Mouse (Mus musculus): Measurements from ENCODE around the gene Clock. TPM values are rescaled to one million over a fixed set of nuclear protein-coding genes. Genes with fewer than 3 reads are reported as not detected.

Clock gene
- polyA plus RNA-seq, 1 experiment from 2014 or later = 11.0 TPM

DNA sequence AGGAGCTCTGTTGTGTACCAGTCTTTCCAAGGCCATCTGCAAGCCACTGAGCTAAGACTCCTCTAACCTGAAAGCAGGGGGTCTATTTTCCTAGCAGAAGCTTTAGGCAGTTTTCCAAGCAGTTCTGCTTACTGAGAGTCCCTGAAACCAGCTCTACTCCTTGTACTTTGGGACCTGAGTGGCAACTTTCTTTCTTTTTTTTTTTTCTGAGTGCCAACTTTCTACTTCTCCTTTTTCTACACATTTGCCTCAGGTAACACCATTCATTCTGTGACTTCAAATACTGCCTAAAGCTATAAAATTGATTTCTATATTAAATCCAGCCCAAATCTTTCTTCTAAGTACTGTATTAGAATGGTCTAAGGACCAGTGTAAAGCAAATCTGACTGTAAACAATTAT lies 58.1 kb downstream of the Clock start:
- ATAC-seq (replicated peaks; ENCODE audit: low FRiP score) = no peak

DNA sequence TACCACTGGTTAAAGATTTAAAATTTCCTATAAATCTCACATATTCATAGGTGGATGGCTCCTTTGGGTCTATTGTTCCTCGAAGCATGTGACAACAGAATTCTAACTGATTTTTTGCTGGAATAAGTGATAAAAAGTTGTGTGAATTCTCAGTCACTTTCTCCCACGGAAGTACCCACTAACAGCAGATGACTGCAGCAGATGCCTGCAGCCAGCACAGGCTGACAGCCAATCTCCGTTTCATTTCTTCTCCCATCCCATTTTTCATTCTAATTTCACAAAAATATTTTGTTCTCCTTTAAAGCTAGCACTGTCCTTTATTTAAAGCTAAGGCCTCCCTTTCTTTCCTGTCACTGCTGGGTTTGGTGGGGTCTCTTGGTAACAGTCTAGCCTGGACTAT lies 59.2 kb downstream of the Clock start:
- Histone ChIP-seq H3K36me3 (peaks cover 34% of the 10 kb centered on the region), H3K4me1 (no peaks in the 10 kb centered on the region), H3K4me3 (replicated peaks) (no peak overlapping the region), H3K4me2 (no peak overlapping the region), H3K27ac (no peak overlapping the region), H3K9ac (no peak overlapping the region), H3K9me3 (replicated peaks) (no peaks in the 10 kb centered on the region), H3K27me3 (no peaks in the 10 kb centered on the region)
- ATAC-seq (replicated peaks; ENCODE audit: low FRiP score) = no peak
- 87% methylated on average over 3 of the region's 3 CpGs for WGBS

More for the DNA sequence above, 58.1 kb downstream of the Clock start:
- Histone ChIP-seq H3K4me1 (no peaks in the 10 kb centered on the region), H3K4me2 (no peak overlapping the region), H3K27ac (no peak overlapping the region), H3K9ac (no peak overlapping the region), H3K27me3 (no peaks in the 10 kb centered on the region), H3K4me3 (replicated peaks) (no peak overlapping the region), H3K36me3 (peaks cover 30% of the 10 kb centered on the region), H3K9me3 (replicated peaks) (no peaks in the 10 kb centered on the region)

DNA sequence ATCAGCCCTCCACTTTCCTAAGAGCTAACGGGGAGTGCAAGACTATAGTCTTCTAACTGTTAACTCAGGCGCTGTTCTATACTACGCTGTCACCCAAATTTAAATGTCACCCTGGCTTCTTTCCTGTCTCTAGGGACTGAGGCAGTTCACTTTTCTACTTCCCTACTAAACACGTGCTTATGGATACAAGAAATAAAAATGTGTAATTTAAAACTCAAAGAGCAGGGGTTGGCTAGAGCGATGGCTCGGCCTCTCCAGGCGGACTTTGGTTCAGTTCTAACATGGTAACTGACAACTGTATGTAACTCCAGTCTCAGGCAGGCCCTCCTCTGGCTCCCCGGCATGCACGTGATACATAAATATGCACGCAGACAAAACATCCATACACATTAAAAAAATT lies 60.2 kb downstream of the Clock start:
- H3K9ac ChIP-seq = no peak overlapping the region
- H3K4me3 ChIP-seq (replicated peaks) = no peak overlapping the region
- H3K27me3 ChIP-seq = no peaks in the 10 kb centered on the region
- no peaks in the 10 kb centered on the region for H3K4me1 ChIP-seq
- peaks cover 44% of the 10 kb centered on the region for H3K36me3 ChIP-seq
- no peak overlapping the region for H3K27ac ChIP-seq
- no peak for ATAC-seq (replicated peaks; ENCODE audit: low FRiP score)
- H3K4me2 ChIP-seq = no peak overlapping the region
- no peaks in the 10 kb centered on the region for H3K9me3 ChIP-seq (replicated peaks)
- WGBS = 91% methylated on average over 10 of the region's 10 CpGs

DNA sequence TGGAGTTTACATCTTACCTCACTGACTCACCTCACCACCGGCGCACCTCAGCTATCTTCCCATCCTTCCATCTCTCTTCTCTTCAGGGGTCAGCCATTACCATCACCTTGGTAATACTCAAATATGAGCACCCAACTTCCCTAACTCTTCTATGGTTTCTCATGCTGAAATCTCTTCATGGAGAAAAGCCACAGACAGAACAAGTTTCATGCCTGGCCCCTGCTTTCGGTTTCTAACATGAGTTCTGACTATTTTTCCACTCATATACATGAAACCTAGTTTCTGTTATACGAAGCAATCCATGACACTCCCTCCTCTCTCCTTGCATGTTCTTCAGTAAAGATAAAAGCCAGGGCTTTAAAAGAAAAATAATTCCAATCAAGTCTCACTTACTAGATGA lies 60.7 kb downstream of the Clock start:
- H3K4me1 ChIP-seq = no peaks in the 10 kb centered on the region
- no peak for ATAC-seq (replicated peaks; ENCODE audit: low FRiP score)
- no peaks in the 10 kb centered on the region for H3K9me3 ChIP-seq (replicated peaks)
- H3K27me3 ChIP-seq = no peaks in the 10 kb centered on the region
- H3K4me3 ChIP-seq (replicated peaks) = no peak overlapping the region
- no peak overlapping the region for H3K4me2 ChIP-seq
- H3K27ac ChIP-seq = no peak overlapping the region
- no peak overlapping the region for H3K9ac ChIP-seq
- H3K36me3 ChIP-seq = peaks cover 49% of the 10 kb centered on the region
- WGBS = 99% methylated on average over 4 of the region's 4 CpGs

DNA sequence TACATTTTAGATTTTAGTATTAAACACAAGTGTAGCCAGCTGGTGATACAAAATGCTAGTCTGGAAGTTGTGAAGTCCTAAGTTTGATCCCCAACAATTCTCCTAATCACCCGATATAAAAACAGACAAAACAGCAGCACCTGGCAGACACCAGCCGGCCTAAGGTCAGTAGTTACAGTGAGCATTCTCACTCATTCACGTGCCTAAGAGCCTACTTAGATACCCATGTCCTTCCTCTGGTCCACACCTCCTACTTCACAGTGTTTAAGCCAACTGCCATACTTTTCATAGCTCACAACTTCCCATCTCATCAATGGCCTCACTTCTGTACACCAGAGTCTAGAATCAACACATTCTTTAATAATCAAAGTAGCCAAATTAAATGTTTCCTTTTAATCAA lies 61.3 kb downstream of the Clock start:
- Histone ChIP-seq H3K4me2 (no peak overlapping the region), H3K36me3 (peaks cover 49% of the 10 kb centered on the region), H3K27ac (no peak overlapping the region), H3K9ac (no peak overlapping the region), H3K4me1 (no peaks in the 10 kb centered on the region), H3K9me3 (replicated peaks) (no peaks in the 10 kb centered on the region), H3K4me3 (replicated peaks) (no peak overlapping the region), H3K27me3 (no peaks in the 10 kb centered on the region)
- no peak for ATAC-seq (replicated peaks; ENCODE audit: low FRiP score)
- WGBS = 82% methylated on average over 3 of the region's 3 CpGs

DNA sequence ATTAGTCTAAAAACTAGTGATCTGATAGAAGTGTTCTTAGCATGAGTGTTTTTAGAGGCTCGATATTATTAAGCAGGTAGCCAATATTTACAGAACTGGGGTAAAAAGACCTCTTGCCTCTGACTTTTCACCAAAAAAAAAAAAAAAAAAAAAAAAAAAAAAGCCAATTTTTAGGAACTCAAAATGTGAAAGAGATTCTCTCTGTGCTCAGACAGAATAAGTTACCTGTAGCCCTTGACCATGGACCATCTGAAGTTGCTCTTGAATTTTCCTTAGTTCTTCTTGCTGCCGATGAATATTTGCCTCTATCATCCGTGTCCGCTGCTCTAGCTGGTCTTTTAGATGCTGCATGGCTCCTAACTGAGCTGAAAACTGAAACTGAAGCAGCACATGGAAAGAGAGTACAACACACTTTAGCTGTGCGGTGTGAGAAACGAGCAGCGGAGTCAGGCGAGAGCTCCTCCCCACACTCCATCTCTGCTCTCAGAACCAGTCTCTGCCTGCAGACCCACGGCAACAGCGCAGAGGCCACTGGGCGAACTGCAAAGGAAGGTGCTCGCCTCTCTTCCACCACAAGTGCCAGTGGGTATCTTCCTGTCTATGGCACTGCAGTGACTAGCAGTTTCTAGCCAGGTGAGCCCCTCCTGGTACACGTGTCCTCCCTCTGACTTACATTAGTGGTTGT lies 73.3 kb downstream of the Clock start:
- Histone ChIP-seq H3K4me2 (no peak overlapping the region), H3K27me3 (no peaks in the 10 kb centered on the region), H3K27ac (no peak overlapping the region), H3K4me1 (no peaks in the 10 kb centered on the region), H3K9me3 (replicated peaks) (no peaks in the 10 kb centered on the region), H3K36me3 (peaks cover 73% of the 10 kb centered on the region), H3K4me3 (replicated peaks) (no peak overlapping the region), H3K9ac (no peak overlapping the region)
- ATAC-seq (replicated peaks; ENCODE audit: low FRiP score) = no peak
- WGBS = 94% methylated on average over 13 of the region's 13 CpGs

DNA sequence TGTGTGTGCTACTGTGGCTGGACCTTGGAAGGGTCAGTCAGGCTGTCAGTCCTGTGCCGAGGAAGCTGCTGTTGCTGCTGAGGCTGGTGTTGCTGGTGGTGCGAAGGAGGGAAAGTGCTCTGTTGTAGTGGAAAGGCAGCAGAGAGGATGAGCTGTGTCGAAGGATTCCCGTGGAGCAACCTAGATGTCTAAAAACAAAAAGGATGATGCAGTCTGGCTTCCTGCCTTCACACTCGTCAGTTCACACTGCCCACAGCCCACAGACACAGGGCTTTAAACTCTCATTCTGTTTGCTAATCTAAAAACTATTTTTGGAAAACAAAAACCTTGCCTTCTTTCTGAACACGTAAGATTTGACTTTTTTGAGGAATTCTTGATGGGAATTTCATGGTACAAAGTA lies 87.9 kb downstream of the Clock start:
- no peaks in the 10 kb centered on the region for H3K27me3 ChIP-seq
- 81% methylated on average over 6 of the region's 6 CpGs for WGBS
- ATAC-seq (replicated peaks; ENCODE audit: low FRiP score) = no peak
- H3K36me3 ChIP-seq = peaks cover 39% of the 10 kb centered on the region
- no peaks in the 10 kb centered on the region for H3K9me3 ChIP-seq (replicated peaks)
- H3K4me1 ChIP-seq = no peaks in the 10 kb centered on the region
- H3K4me2 ChIP-seq = no peak overlapping the region
- H3K27ac ChIP-seq = no peak overlapping the region
- H3K4me3 ChIP-seq (replicated peaks) = no peak overlapping the region
- no peak overlapping the region for H3K9ac ChIP-seq

DNA sequence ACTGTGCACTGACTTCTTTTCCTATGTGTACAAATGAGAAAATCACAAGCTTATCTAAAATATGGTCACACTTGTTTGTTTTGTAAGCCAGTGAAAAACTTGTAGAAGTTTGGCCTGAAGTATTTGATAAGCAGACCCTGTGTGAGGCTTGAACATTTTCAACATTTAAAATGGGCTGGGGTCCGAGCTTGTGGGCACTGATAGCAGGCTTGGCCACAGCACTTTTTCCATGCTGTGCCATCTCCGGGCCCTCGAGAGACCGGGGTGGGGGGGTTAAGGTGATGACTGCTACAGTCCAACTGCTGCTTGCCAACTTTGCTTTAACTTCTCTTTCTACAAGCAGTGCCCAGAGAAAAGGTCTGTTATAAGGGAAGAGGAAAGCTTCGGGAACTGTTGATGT lies 96.5 kb downstream of the Clock start:
- ATAC-seq (replicated peaks; ENCODE audit: low FRiP score) = no peak
- H3K9me3 ChIP-seq (replicated peaks) = no peaks in the 10 kb centered on the region
- no peaks in the 10 kb centered on the region for H3K27me3 ChIP-seq
- no peak overlapping the region for H3K27ac ChIP-seq
- WGBS = 93% methylated on average over 5 of the region's 5 CpGs
- no peak overlapping the region for H3K4me3 ChIP-seq (replicated peaks)
- peaks cover 89% of the 10 kb centered on the region for H3K36me3 ChIP-seq
- no peaks in the 10 kb centered on the region for H3K4me1 ChIP-seq
- H3K4me2 ChIP-seq = no peak overlapping the region
- no peak overlapping the region for H3K9ac ChIP-seq

DNA sequence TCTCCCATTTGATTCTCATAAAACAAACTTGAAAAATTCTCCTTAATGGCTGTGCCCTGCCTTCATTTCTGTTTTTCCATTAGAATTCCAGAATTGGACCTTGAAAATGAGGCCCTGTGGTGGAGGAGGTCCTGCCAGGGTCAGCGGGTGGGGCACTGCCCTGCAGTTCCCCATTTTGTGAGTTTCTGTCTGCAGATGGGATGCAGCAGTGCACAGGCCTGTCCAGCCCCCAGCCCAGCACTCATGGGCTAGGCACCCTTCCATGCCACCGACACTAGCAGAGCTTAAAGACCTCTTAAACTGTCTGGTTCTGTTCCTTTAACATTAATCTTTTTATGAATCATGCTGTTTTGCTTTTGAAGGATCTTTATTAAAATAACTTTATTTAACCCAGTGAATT lies 98.7 kb downstream of the Clock start:
- no peak for ATAC-seq (replicated peaks; ENCODE audit: low FRiP score)
- Histone ChIP-seq H3K27me3 (no peaks in the 10 kb centered on the region), H3K4me2 (no peak overlapping the region), H3K4me1 (no peaks in the 10 kb centered on the region), H3K9ac (no peak overlapping the region), H3K9me3 (replicated peaks) (no peaks in the 10 kb centered on the region), H3K4me3 (replicated peaks) (no peak overlapping the region), H3K36me3 (peaks cover 88% of the 10 kb centered on the region), H3K27ac (no peak overlapping the region)
- WGBS = 81% methylated on average over 2 of the region's 2 CpGs

DNA sequence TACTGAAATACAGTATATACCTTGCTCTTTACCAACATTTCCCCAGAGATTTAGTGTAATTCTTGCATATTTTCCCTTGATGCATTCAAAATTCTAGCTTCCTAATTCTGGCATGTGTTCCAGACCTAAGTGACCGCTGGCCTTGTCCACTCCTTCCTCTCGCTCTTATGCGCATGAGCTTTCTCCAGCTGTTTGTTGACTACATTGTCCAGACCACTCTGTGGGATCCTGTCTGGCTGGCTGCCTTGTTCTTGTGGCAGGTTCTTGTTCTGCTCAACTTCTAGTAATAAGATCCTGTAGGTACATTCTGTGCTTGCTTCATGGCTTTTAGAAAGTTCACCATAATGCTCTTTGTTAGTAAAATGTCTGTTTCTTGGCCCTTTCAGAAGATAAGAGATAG lies 101.4 kb downstream of the Clock start:
- peaks cover 88% of the 10 kb centered on the region for H3K36me3 ChIP-seq
- 92% methylated on average over 3 of the region's 3 CpGs for whole genome bisulfite sequencing

DNA sequence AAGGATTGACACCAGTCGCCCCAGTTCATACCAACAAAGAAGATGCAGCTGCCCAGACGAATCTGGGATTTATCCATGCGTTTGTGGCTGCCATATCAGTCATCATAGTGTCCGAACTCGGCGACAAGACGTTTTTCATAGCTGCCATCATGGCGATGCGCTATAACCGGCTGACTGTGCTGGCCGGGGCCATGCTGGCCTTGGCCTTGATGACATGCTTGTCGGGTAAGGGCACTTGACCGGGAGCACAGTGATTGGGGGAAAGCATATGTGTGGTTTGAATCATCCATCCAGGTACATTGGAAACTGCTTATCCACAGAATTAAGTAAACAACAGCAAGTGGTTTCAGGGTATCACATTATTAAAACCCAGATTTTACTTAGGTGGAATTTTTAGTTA lies 105.2 kb downstream of the Clock start:
- H3K36me3 ChIP-seq = peaks cover 72% of the 10 kb centered on the region
- no peak for ATAC-seq (replicated peaks; ENCODE audit: low FRiP score)
- no peak overlapping the region for H3K4me2 ChIP-seq
- no peak overlapping the region for H3K4me3 ChIP-seq (replicated peaks)
- no peak overlapping the region for H3K9ac ChIP-seq
- no peaks in the 10 kb centered on the region for H3K27me3 ChIP-seq
- WGBS = 92% methylated on average over 13 of the region's 13 CpGs
- no peaks in the 10 kb centered on the region for H3K4me1 ChIP-seq
- no peaks in the 10 kb centered on the region for H3K9me3 ChIP-seq (replicated peaks)
- no peak overlapping the region for H3K27ac ChIP-seq

More for the DNA sequence above, 101.4 kb downstream of the Clock start:
- H3K9ac ChIP-seq = no peak overlapping the region
- no peak overlapping the region for H3K4me2 ChIP-seq
- no peaks in the 10 kb centered on the region for H3K9me3 ChIP-seq (replicated peaks)
- H3K4me1 ChIP-seq = no peaks in the 10 kb centered on the region
- no peaks in the 10 kb centered on the region for H3K27me3 ChIP-seq
- no peak overlapping the region for H3K4me3 ChIP-seq (replicated peaks)
- ATAC-seq (replicated peaks; ENCODE audit: low FRiP score) = no peak
- H3K27ac ChIP-seq = no peak overlapping the region

DNA sequence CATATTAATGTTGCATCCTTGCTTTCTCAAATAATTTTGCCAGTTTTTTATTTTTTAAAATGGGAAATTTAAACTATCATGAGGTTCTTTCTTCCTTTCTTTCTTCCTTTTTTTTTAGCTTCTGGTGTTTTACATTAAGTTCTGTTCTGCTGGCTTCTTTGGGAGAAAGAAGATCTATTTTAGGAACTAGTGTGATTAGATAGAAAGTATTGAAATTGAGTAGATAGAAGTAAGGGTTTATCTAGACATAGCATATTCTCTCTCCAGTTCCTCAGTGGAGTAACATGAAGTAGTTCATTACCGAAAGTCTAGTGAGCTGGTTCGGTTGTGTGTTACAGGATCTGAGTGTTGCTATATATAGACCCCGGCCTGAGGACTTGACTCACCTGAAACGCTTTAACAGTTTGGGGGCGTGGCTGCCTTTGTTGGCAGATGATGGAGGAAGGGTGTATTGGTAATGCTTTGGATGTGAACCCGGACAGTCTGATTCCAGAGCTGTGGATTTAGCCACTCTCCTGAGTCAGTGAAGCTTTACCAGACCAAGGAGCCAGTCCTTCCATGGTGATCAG lies 110.1 kb downstream of the Clock start:
- no peaks in the 10 kb centered on the region for H3K9me3 ChIP-seq (replicated peaks)
- no peak for ATAC-seq (replicated peaks; ENCODE audit: low FRiP score)
- H3K27ac ChIP-seq = no peak overlapping the region
- WGBS = 78% methylated on average over 6 of the region's 6 CpGs
- no peaks in the 10 kb centered on the region for H3K27me3 ChIP-seq
- peaks cover 15% of the 10 kb centered on the region; the same call in 1 of the 2 replicates for H3K4me1 ChIP-seq
- H3K9ac ChIP-seq = no peak overlapping the region
- peaks cover 49% of the 10 kb centered on the region for H3K36me3 ChIP-seq
- H3K4me3 ChIP-seq (replicated peaks) = no peak overlapping the region
- H3K4me2 ChIP-seq = no peak overlapping the region

DNA sequence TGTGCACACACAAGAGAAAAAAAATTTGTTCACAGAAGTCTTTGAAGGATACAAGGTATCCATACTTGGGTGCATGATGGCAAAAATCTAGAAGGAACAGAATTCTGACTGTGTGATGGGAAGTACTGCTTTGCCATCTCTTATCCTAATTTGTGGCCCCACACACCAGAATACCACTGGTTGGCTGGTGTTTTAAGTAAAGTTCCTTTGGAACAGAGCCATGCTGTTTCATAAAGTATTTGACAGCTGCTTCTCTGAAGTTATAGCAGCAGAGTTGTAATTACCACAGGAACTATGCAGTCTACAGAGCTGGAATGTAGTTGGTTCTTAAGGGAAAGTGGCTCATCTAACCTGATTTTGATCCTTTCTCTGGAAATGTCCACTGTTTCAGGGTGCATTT lies 111.5 kb downstream of the Clock start:
- H3K4me3 ChIP-seq (replicated peaks) = no peak overlapping the region
- no peak overlapping the region for H3K4me2 ChIP-seq
- H3K9ac ChIP-seq = no peak overlapping the region
- no peaks in the 10 kb centered on the region for H3K27me3 ChIP-seq
- peaks cover 22% of the 10 kb centered on the region; the same call in 1 of the 2 replicates for H3K4me1 ChIP-seq
- no peak overlapping the region for H3K27ac ChIP-seq
- peaks cover 41% of the 10 kb centered on the region for H3K36me3 ChIP-seq
- H3K9me3 ChIP-seq (replicated peaks) = no peaks in the 10 kb centered on the region
- ATAC-seq (replicated peaks; ENCODE audit: low FRiP score) = no peak

Data from kidney, embryonic 15.5 days (tissue).